Mouse (Mus musculus) stomach, embryonic 14.5 days (tissue): ENCODE measurements around the gene Cdcp1. TPM values are rescaled to one million over a fixed set of nuclear protein-coding genes. Genes with fewer than 3 reads are reported as not detected.

Source experiments
- ATAC-seq: fragments of 200-750 bp; cut with Nextera tagmentation; 2 replicates; pipeline ENCODE4 v1.8.0; 2017; ENCODE audit warnings: low read depth, moderate TSS enrichment; ENCODE audit not compliant: insufficient number of reproducible peaks, insufficient read depth, low FRiP score
- H3K27ac ChIP-seq: fragments of 300-500 bp; sonication (generic); 2 replicates; pipeline ENCODE4 v1.5.1; 2014; ENCODE audit warnings: mild to moderate bottlenecking, low read length, moderate library complexity, mixed read lengths
- H3K27me3 ChIP-seq: fragments of 300-500 bp; sonication (generic); 2 replicates; pipeline ENCODE4 v1.6.1; 2014; ENCODE audit warnings: low read length, control low read depth, mixed read lengths; ENCODE audit not compliant: control insufficient read depth, insufficient read depth
- H3K36me3 ChIP-seq: fragments of 300-500 bp; sonication (generic); 2 replicates; pipeline ENCODE4 v1.6.1; 2014; ENCODE audit warnings: mild to moderate bottlenecking, control low read depth, low read length, moderate library complexity, mixed read lengths; ENCODE audit not compliant: control insufficient read depth, insufficient read depth
- H3K4me1 ChIP-seq: fragments of 300-500 bp; sonication (generic); 2 replicates; pipeline ENCODE4 v1.6.1; 2014; ENCODE audit warnings: low read length, control low read depth, mixed read lengths; ENCODE audit not compliant: control insufficient read depth, insufficient read depth
- H3K4me2 ChIP-seq: fragments of 300-500 bp; sonication (generic); replicated peaks from 2 replicates; pipeline ENCODE4 v1.6.1; 2014; ENCODE audit warnings: low read depth, low read length, control low read depth
- H3K4me3 ChIP-seq: fragments of 300-500 bp; sonication (generic); 2 replicates; pipeline ENCODE4 v1.5.1; 2014; ENCODE audit warnings: low read depth, low read length, control low read depth
- H3K9ac ChIP-seq: fragments of 300-500 bp; sonication (generic); replicated peaks from 2 replicates; pipeline ENCODE4 v1.6.1; 2014; ENCODE audit warnings: low read depth, mild to moderate bottlenecking, control low read depth, low read length, moderate library complexity, mixed read lengths
- H3K9me3 ChIP-seq: fragments of 300-500 bp; sonication (generic); 2 replicates; pipeline ENCODE4 v1.6.1; 2016; ENCODE audit warnings: low read depth, low read length, control low read depth; ENCODE audit not compliant: control insufficient read depth
- WGBS: fragments of 180-500 bp; shearing (Covaris S2); extraction: QIAGEN DNeasy Blood & Tissue Kit; methylation state at CpG from one replicate; pipeline ENCODE4 v1.1.7; 2014; 5-methylcytosine and 5-hydroxymethylcytosine counted together
- polyA plus RNA-seq: library from polyadenylated mRNA; unstranded; fragments of >200 nt; fragmentation: Nextera tagmentation; extraction: Ambion mirVana; gene quantifications from 2 replicates; pipeline ENCODE4 v1.2.1, GENCODE M21; 2014

Gene Cdcp1
- polyA plus RNA-seq, 1 experiment from 2014 or later, result 15.1 TPM

DNA sequence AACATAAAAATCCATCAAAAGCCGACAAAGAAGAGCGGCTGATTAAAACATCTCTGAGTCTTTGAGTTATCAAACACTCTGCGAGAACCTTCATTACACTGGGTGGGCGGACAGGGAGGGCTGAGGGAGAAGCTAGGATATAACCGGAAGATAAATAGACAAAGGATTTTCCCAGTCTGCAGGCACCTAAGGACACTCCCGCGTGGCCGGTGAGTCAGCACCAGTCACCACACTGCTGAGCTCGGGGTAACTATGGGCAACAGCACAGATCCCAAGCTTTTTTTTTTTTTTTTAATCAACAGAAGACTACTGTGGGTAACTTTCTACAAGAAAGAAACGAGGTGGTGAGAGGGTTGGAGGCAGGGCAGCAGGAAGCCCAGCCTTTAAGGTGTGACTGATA, 28.1 kb upstream of the Cdcp1 start:
- ATAC-seq, result peak; percentile 65; the same call in 1 of the 2 replicates
- WGBS, result 34% methylated on average over 10 of the region's 10 CpGs

DNA sequence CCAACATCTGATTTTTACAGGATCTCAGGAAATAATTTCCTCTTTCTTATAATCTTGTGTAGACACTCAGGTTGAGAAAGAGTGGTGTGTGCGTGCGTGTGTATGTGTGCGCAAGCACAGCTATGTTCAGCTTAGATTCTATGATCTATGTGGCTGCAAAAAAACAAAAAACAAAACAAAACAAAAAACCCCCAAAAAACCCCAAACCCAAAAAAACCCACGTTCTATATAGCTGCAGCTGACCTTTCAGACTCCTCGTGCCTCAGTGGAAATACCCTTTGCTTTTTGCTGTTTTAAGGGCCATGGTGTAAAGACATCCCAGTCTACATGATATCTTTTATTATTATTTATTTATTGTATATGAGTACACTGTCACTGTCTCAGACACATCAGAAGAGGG, 25.4 kb upstream of the Cdcp1 start:
- H3K4me3 ChIP-seq, result no peak overlapping the region
- 92% methylated on average over 5 of the region's 5 CpGs for WGBS
- ATAC-seq, result no peak
- no peaks in the 10 kb centered on the region for H3K36me3 ChIP-seq
- no peak overlapping the region for H3K4me2 ChIP-seq
- H3K27me3 ChIP-seq, result no peaks in the 10 kb centered on the region
- peaks cover 12% of the 10 kb centered on the region; the same call in 1 of the 2 replicates for H3K4me1 ChIP-seq
- no peak overlapping the region for H3K27ac ChIP-seq
- no peaks in the 10 kb centered on the region for H3K9me3 ChIP-seq
- H3K9ac ChIP-seq, result no peak overlapping the region

More for the DNA sequence above, 28.1 kb upstream of the Cdcp1 start:
- Histone ChIP-seq H3K27me3 (no peaks in the 10 kb centered on the region), H3K9me3 (no peaks in the 10 kb centered on the region), H3K4me3 (no peak overlapping the region), H3K9ac (no peak overlapping the region), H3K27ac (no peak overlapping the region), H3K36me3 (no peaks in the 10 kb centered on the region), H3K4me1 (no peaks in the 10 kb centered on the region), H3K4me2 (no peak overlapping the region)

DNA sequence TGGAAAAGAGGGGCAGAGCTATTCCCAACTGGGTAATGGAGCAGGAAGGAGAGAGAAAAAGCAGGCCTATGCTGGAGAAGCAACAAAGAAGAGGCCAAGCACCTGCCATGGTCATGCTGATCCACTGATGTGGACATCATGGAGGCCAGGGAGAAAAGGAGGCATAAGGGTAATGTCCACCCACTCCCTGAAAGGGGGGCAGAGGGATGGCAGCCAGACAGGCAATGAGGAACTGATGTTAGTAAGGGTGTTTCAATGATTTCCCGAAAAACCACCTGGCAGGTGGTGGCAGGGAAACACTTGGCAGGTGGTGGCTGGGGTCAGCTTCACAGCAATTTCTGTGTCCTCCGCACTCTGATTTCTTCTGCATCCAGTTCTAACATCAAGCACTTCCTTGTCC, 24.9 kb upstream of the Cdcp1 start:
- H3K27ac ChIP-seq, result no peak overlapping the region
- no peak overlapping the region for H3K4me3 ChIP-seq
- H3K4me1 ChIP-seq, result peaks cover 12% of the 10 kb centered on the region; the same call in 1 of the 2 replicates
- no peak overlapping the region for H3K4me2 ChIP-seq
- ATAC-seq, result no peak
- H3K27me3 ChIP-seq, result no peaks in the 10 kb centered on the region
- 85% methylated on average over 2 of the region's 2 CpGs for WGBS
- no peaks in the 10 kb centered on the region for H3K9me3 ChIP-seq
- H3K9ac ChIP-seq, result no peak overlapping the region
- no peaks in the 10 kb centered on the region for H3K36me3 ChIP-seq

DNA sequence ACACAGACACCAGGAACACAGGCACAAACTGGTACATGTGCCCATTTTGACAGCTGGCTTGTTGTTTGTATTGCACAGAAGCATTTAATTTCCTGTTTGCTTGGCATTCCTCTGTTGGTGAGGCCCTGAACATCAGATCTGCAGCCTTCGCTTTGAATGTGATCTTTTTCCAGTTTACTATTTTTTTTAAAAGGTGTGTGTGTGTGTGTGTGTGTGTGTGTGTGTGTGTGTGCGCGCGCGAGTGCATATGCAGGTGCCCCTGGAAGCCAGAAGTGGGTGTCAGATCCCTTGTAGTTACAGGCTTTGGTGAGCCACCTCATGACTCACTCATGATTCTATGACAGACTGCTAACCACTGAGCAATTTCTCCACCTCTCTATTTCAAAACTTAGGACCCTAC, 24.4 kb upstream of the Cdcp1 start:
- Histone ChIP-seq H3K9ac (no peak overlapping the region), H3K27me3 (no peaks in the 10 kb centered on the region), H3K4me1 (peaks cover 12% of the 10 kb centered on the region; the same call in 1 of the 2 replicates), H3K27ac (no peak overlapping the region), H3K4me2 (no peak overlapping the region), H3K4me3 (no peak overlapping the region), H3K9me3 (no peaks in the 10 kb centered on the region), H3K36me3 (no peaks in the 10 kb centered on the region)
- whole genome bisulfite sequencing, result 99% methylated on average over 5 of the region's 5 CpGs
- no peak for ATAC-seq

DNA sequence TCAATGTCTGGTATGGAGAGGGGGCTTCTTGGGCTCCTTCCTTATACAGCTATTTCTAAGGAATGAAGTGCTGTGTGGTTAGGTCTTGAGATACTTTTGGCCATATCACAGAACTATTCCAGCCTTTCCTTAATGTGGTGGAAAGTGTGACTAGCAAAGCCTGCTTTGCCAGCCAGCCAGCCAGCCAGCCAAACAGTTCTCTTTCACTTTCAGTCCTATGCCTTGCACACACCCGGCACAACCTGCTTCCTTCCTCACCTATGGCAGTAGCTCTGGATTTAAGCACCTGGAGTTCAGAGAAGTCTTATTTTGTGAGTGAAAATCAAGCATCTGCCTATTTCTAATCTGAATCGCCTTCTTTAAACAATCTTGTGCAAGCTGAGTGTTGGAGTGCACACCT, 23.8 kb upstream of the Cdcp1 start:
- no peak for ATAC-seq
- H3K4me2 ChIP-seq, result no peak overlapping the region
- H3K27me3 ChIP-seq, result no peaks in the 10 kb centered on the region
- WGBS, result 72% methylated on average over 2 of the region's 2 CpGs
- H3K36me3 ChIP-seq, result no peaks in the 10 kb centered on the region
- no peak overlapping the region for H3K4me3 ChIP-seq
- H3K4me1 ChIP-seq, result peaks cover 12% of the 10 kb centered on the region; the same call in 1 of the 2 replicates
- H3K9me3 ChIP-seq, result no peaks in the 10 kb centered on the region
- H3K27ac ChIP-seq, result no peak overlapping the region
- no peak overlapping the region for H3K9ac ChIP-seq

DNA sequence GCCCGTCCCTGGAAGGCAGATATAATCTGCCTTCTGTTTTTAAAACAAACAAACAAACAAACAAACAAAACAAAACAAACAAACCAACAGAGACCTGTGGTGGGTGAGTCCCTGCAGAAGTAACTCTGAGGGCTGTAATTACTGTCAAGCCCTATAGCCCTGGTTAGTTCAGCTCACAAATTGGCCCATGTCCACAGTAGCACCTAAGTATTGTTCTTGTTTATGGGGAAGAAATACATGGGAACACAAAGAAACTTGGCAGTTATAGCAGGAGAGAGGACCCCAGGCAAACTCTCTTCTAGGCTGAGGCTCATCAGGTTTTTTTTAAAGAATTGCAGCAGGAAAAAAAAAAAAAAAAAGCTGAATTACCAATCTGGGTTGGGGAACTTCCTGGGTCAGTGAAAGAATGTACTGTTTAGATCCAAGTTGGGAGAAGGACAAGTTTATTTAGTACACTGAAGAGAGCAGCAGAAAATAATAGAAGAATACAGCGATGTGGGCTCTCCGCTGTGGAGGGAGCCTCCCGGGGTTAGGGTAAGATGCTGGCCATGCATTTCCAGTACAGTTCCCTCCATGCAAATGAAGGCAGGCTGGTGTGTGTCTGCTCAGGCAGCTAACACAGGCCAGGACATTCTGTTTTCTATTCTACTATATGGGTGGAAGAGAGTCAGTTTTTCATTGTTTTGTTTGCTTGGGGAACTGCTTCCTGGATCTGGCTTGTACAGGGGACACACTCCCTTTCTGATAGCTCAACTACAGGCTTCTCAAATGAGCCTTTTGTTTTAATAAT, 22.6 kb upstream of the Cdcp1 start:
- ATAC-seq, result peak; percentile 50; the same call in 1 of the 2 replicates
- H3K4me3 ChIP-seq, result no peak overlapping the region
- H3K27me3 ChIP-seq, result no peaks in the 10 kb centered on the region
- peak overlapping the region; percentile 68; the same call in 1 of the 2 replicates for H3K27ac ChIP-seq
- 45% methylated on average over 4 of the region's 4 CpGs for WGBS
- H3K9ac ChIP-seq, result no peak overlapping the region
- no peaks in the 10 kb centered on the region for H3K36me3 ChIP-seq
- peaks cover 12% of the 10 kb centered on the region; the same call in 1 of the 2 replicates for H3K4me1 ChIP-seq
- H3K9me3 ChIP-seq, result no peaks in the 10 kb centered on the region
- no peak overlapping the region for H3K4me2 ChIP-seq

DNA sequence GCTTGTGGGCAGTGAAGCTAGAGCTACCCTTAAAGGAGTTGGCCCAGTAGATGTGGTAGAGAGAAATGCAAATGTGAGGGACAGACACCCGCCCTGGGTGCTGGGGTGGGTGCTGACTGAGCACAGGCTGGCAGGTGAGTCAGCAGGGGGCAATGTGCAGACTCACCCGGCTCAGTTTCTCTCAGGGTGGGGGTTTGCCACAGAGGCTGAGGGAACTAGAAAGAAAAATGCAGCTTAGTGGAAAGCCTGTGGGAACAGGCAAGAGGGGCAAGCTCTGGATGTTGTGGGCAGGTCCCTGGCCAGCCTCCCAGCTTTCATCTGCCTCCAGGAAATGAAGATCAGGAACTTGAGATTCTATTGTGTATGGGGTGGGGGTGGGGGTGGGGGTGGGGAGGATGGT, 21.9 kb upstream of the Cdcp1 start:
- no peak overlapping the region for H3K4me3 ChIP-seq
- no peaks in the 10 kb centered on the region for H3K36me3 ChIP-seq
- no peak overlapping the region for H3K4me2 ChIP-seq
- no peak; the same call in 1 of the 2 replicates for ATAC-seq
- H3K27ac ChIP-seq, result no peak overlapping the region; the same call in 1 of the 2 replicates
- no peaks in the 10 kb centered on the region for H3K9me3 ChIP-seq
- peaks cover 12% of the 10 kb centered on the region; the same call in 1 of the 2 replicates for H3K4me1 ChIP-seq
- WGBS, result 37% methylated on average over 2 of the region's 2 CpGs
- no peak overlapping the region for H3K9ac ChIP-seq
- no peaks in the 10 kb centered on the region for H3K27me3 ChIP-seq

DNA sequence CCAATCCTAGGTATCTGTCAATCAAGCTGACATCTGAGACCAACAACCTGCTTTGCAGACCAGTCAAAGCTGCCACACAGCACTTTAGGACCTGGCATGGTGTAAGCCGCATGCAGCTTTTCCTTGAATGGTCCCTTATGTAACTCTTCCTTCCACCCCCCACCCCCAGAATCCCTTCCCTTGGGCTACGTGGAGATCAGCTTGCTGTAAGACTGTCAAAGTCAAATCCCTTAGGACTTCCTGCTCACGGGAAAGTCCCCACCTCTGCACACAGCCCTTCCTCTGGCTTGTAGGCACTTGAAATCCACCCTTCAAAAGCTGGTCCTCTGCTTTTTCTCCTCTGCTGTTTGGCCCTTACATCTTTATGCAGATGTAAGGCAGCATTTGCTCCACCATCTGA, 19.8 kb upstream of the Cdcp1 start:
- no peak overlapping the region for H3K4me2 ChIP-seq
- no peak overlapping the region for H3K9ac ChIP-seq
- WGBS, result 34% methylated on average over 3 of the region's 3 CpGs
- H3K36me3 ChIP-seq, result no peaks in the 10 kb centered on the region
- ATAC-seq, result no peak
- no peaks in the 10 kb centered on the region for H3K27me3 ChIP-seq
- no peaks in the 10 kb centered on the region for H3K9me3 ChIP-seq
- no peak overlapping the region for H3K4me3 ChIP-seq
- H3K4me1 ChIP-seq, result peaks cover 12% of the 10 kb centered on the region; the same call in 1 of the 2 replicates
- H3K27ac ChIP-seq, result no peak overlapping the region
